Mouse (Mus musculus): ENCODE results near the gene Cstf3. TPM values are rescaled to one million over a fixed set of nuclear protein-coding genes. Genes with fewer than 3 reads are reported as not detected.
A peak's percentile ranks its signal among the peaks of the same experiment; 100 is the strongest.

Gene Cstf3
- polyA plus RNA-seq, 1 experiment = 24.0 TPM

GRCm38 (mm10) chr2:104709786-104710337 is 119.5 kb downstream of the Cstf3 start:
- no peak for TF ChIP-seq CTCF (IDR thresholded peaks at IDR 0.05; ENCODE audit: low read depth, low read length)
- no peak for TF ChIP-seq POLR2A (IDR thresholded peaks at IDR 0.05; ENCODE audit: borderline replicate concordance, low read depth, low read length)
- Histone ChIP-seq H3K4me3 (ENCODE audit: insufficient read depth, low read length) (no peak overlapping the region), H3K4me1 (ENCODE audit: control insufficient read depth, insufficient read depth, low read length) (peaks cover 18% of the 10 kb centered on the region), H3K27ac (ENCODE audit: insufficient read depth, low read depth, low read length) (no peak overlapping the region; the same call in 1 of the 2 replicates)

GRCm38 (mm10) chr2:104710670-104711370 is 120.5 kb downstream of the Cstf3 start:
- peaks cover 18% of the 10 kb centered on the region for H3K4me1 ChIP-seq (ENCODE audit: control insufficient read depth, insufficient read depth, low read length)
- peak overlapping the region; percentile 80 for H3K4me3 ChIP-seq (ENCODE audit: insufficient read depth, low read length)
- TF ChIP-seq CTCF (IDR thresholded peaks at IDR 0.05; ENCODE audit: low read depth, low read length) (no peak), POLR2A (IDR thresholded peaks at IDR 0.05; ENCODE audit: borderline replicate concordance, low read depth, low read length) (no peak)
- peak overlapping the region; percentile 33 for H3K27ac ChIP-seq (ENCODE audit: insufficient read depth, low read depth, low read length)

GRCm38 (mm10) chr2:104711585-104712485 is 121.5 kb downstream of the Cstf3 start, which contains the start of gene Tcp11l1:
TSS of gene Tcp11l1 (minus strand) at chr2:104712169.
- peaks cover 16% of the 10 kb centered on the region for H3K4me1 ChIP-seq (ENCODE audit: control insufficient read depth, insufficient read depth, low read length)
- no peak for TF ChIP-seq CTCF (IDR thresholded peaks at IDR 0.05; ENCODE audit: low read depth, low read length)
- TF ChIP-seq POLR2A (IDR thresholded peaks at IDR 0.05; ENCODE audit: borderline replicate concordance, low read depth, low read length) = no peak
- H3K4me3 ChIP-seq (ENCODE audit: insufficient read depth, low read length) = peak within 1 kb of the TSS; percentile 80
- peak within 1 kb of the TSS; percentile 33 for H3K27ac ChIP-seq (ENCODE audit: insufficient read depth, low read depth, low read length)

DNA sequence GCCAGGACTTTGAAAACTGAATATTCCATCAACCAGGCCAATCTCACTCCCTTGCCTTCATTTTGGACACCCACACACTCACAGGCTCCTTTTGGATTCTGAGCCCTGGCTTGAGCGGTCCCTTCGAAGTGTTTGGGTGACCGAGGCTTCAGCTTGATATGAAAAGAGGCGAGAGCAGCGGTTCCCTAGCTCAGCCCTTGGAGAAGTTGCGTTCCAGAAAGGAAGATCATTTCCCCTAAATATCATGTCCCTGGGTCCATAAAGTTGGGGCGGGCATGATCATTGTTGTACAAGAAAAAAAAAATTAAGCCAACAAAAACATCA is 122.1 kb downstream of the Cstf3 start:
- TF ChIP-seq CTCF (IDR thresholded peaks at IDR 0.05; ENCODE audit: low read depth, low read length) (no peak), POLR2A (IDR thresholded peaks at IDR 0.05; ENCODE audit: borderline replicate concordance, low read depth, low read length) (no peak)
- peaks cover 13% of the 10 kb centered on the region for H3K4me1 ChIP-seq (ENCODE audit: control insufficient read depth, insufficient read depth, low read length)
- H3K27ac ChIP-seq (ENCODE audit: insufficient read depth, low read depth, low read length) = no peak overlapping the region
- peak overlapping the region; percentile 80 for H3K4me3 ChIP-seq (ENCODE audit: insufficient read depth, low read length)

DNA sequence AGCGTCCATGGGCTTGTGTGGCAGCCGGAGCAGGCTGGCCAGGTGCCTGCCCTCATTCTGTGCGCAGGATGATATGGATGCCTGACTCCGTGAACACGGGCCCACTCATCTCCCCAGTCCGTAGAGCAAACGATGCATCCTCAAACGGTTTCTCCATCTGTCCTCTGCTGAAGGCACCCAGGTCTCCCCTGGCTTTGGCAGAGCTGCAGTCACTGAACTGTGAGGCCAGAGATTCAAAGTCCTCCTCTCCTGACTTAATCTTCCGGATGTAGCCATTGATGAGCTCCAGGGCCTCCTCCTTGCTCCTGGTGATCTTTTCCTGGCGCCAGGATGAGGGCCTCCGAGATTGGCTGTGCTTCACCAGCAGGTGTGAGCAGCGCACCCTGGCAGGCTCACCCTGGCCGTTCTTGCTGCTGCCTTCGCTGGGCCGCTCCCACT is 124.0 kb downstream of the Cstf3 start:
- Histone ChIP-seq H3K27ac (ENCODE audit: insufficient read depth, low read depth, low read length) (no peak overlapping the region), H3K4me1 (ENCODE audit: control insufficient read depth, insufficient read depth, low read length) (peaks cover 13% of the 10 kb centered on the region), H3K4me3 (ENCODE audit: insufficient read depth, low read length) (no peak overlapping the region)
- TF ChIP-seq CTCF (IDR thresholded peaks at IDR 0.05; ENCODE audit: low read depth, low read length) = no peak
- no peak for TF ChIP-seq POLR2A (IDR thresholded peaks at IDR 0.05; ENCODE audit: borderline replicate concordance, low read depth, low read length)

Other genes starting within 250 kb of the Cstf3 start
- gene D430041D05Rik, start 179.5 kb upstream of the Cstf3 start, polyA plus RNA-seq (2012; ENCODE audit: insufficient read depth, insufficient read length, missing spikeins) = not detected in 2 replicates
- 30.9 and 36.2 TPM in 2 replicates for gene Hipk3, start 96.1 kb upstream of the Cstf3 start, polyA plus RNA-seq (2012; ENCODE audit: insufficient read depth, insufficient read length, missing spikeins)
- 21.9 and 22.0 TPM in 2 replicates for gene Tcp11l1, start 121.6 kb downstream of the Cstf3 start, polyA plus RNA-seq (2012; ENCODE audit: insufficient read depth, insufficient read length, missing spikeins)
- not detected in 2 replicates for gene Pin1rt1, start 125.9 kb downstream of the Cstf3 start, polyA plus RNA-seq (2012; ENCODE audit: insufficient read depth, insufficient read length, missing spikeins)
- 13.1 and 14.4 TPM in 2 replicates for gene Depdc7, start 152.4 kb downstream of the Cstf3 start, polyA plus RNA-seq (2012; ENCODE audit: insufficient read depth, insufficient read length, missing spikeins)
- gene Qser1, start 226.2 kb downstream of the Cstf3 start, polyA plus RNA-seq (2012; ENCODE audit: insufficient read depth, insufficient read length, missing spikeins) = 9.5 and 11.3 TPM in 2 replicates